Mouse (Mus musculus) heart, postnatal 0 days (tissue): ENCODE measurements around the gene Plau.

Source experiments
- CTCF ChIP-seq: IDR thresholded peaks from 2 replicates; pipeline ENCODE4 v1.5.1; 2016; ENCODE audit warnings: antibody characterized with exemption, control low read depth, low read depth
- EP300 ChIP-seq: IDR thresholded peaks from 2 replicates; pipeline ENCODE4 v1.6.1; 2016; ENCODE audit warnings: antibody characterized with exemption, low read depth

GRCm38 (mm10) chr14:20861559-20861958 lies 25.1 kb downstream of the Plau start:
- TF ChIP-seq CTCF (no peak), EP300 (no peak)
